Mouse (Mus musculus) MEL (cell line): ENCODE measurements around the gene Sparcl1. TPM values are rescaled to one million over a fixed set of nuclear protein-coding genes. Genes with fewer than 3 reads are reported as not detected.

ENCODE experiments used
- DNase-seq: peaks from one replicate; pipeline ENCODE4 v3.0.0; 2011; ENCODE audit warnings: low read depth, low spot score
- H3K27ac ChIP-seq: 2 replicates; pipeline ENCODE4 v1.5.1; 2012; ENCODE audit warnings: low read depth, mild to moderate bottlenecking, control low read depth, low read length, moderate library complexity; ENCODE audit not compliant: control insufficient read depth
- H3K27me3 ChIP-seq, 2 experiments: fragments of 150-350 bp in 1 of 2; sonication (generic) in 1 of 2; 2 replicates each; pipeline ENCODE4 v1.6.1; 2012; ENCODE audit warnings: low read length in 2 of 2, mild to moderate bottlenecking in 2 of 2, improper control_type of control experiment in 1 of 2, moderate library complexity in 1 of 2; ENCODE audit not compliant: insufficient read depth in 2 of 2, control insufficient read depth in 1 of 2
- H3K36me3 ChIP-seq, 2 experiments: 2 replicates each; pipeline ENCODE4 v1.6.1; 2012 to 2014; ENCODE audit warnings: low read length in 2 of 2, improper control_type of control experiment in 1 of 2, inconsistent platforms in 1 of 2, mild to moderate bottlenecking in 1 of 2; ENCODE audit not compliant: insufficient read depth in 2 of 2, control insufficient read depth in 1 of 2
- H3K4me1 ChIP-seq, 2 experiments: fragments of 150-350 bp in 1 of 2; sonication (generic) in 1 of 2; 2 replicates each; pipeline ENCODE4 v1.6.1; 2012; ENCODE audit warnings: low read length in 2 of 2, improper control_type of control experiment in 1 of 2, mild to moderate bottlenecking in 1 of 2; ENCODE audit not compliant: insufficient read depth in 2 of 2, control insufficient read depth in 1 of 2
- H3K4me3 ChIP-seq, 2 experiments: fragments of 150-350 bp in 1 of 2; sonication (generic) in 1 of 2; 2 replicates each; pipeline ENCODE4 v1.5.1; 2012; ENCODE audit warnings: low read depth in 2 of 2, low read length in 2 of 2, mild to moderate bottlenecking in 2 of 2, moderate library complexity in 2 of 2, control low read depth in 1 of 2, improper control_type of control experiment in 1 of 2; ENCODE audit not compliant: control insufficient read depth in 1 of 2, insufficient read depth in 1 of 2
- H3K79me2 ChIP-seq: 2 replicates; pipeline ENCODE4 v1.6.1; 2012; ENCODE audit warnings: mild to moderate bottlenecking, low read length, moderate library complexity; ENCODE audit not compliant: control insufficient read depth, poor library complexity, insufficient read depth
- H3K9ac ChIP-seq: 2 replicates; pipeline ENCODE4 v1.6.1; 2012; ENCODE audit warnings: low read depth, mild to moderate bottlenecking, control low read depth, low read length, moderate library complexity; ENCODE audit not compliant: control insufficient read depth, poor library complexity, severe bottlenecking
- H3K9me3 ChIP-seq: fragments of 150-350 bp; sonication (generic); replicated peaks from 2 replicates; pipeline ENCODE4 v1.6.1; 2012; ENCODE audit warnings: mild to moderate bottlenecking, low read length, improper control_type of control experiment, moderate library complexity; ENCODE audit not compliant: insufficient read depth
- CHD1 ChIP-seq: IDR thresholded peaks from 2 replicates; pipeline ENCODE4 v1.6.1; 2012; ENCODE audit warnings: low read depth, mild to moderate bottlenecking, inconsistent platforms, low read length, improper control_type of control experiment
- CTCF ChIP-seq, 3 experiments: IDR thresholded peaks in 2 of 3; conservative IDR thresholded peaks in 1 of 3; 2 replicates each; pipeline ENCODE4 v1.5.1; 2011 to 2012; ENCODE audit warnings: low read length in 3 of 3, low read depth in 2 of 3, mild to moderate bottlenecking in 2 of 3, improper control_type of control experiment in 1 of 3, inconsistent platforms in 1 of 3, mixed read lengths in 1 of 3, moderate library complexity in 1 of 3; ENCODE audit not compliant: control insufficient read depth in 1 of 3, insufficient read depth in 1 of 3, poor library complexity in 1 of 3, severe bottlenecking in 1 of 3
- E2F4 ChIP-seq: IDR thresholded peaks from 2 replicates; pipeline ENCODE4 v1.6.1; 2011; ENCODE audit warnings: low read depth, low read length, improper control_type of control experiment, borderline replicate concordance
- GABPA ChIP-seq: IDR thresholded peaks from 2 replicates; pipeline ENCODE4 v1.6.1; 2012; ENCODE audit warnings: low read depth, mild to moderate bottlenecking, inconsistent platforms, low read length, improper control_type of control experiment, moderate library complexity
- GATA1 ChIP-seq: IDR thresholded peaks from 2 replicates; pipeline ENCODE4 v1.6.1; 2011; ENCODE audit warnings: low read depth, low read length, improper control_type of control experiment
- HCFC1 ChIP-seq: IDR thresholded peaks from 2 replicates; pipeline ENCODE4 v1.6.1; 2012; ENCODE audit warnings: low read depth, mild to moderate bottlenecking, inconsistent platforms, low read length, improper control_type of control experiment, moderate library complexity
- MXI1 ChIP-seq: IDR thresholded peaks from 2 replicates; pipeline ENCODE4 v1.6.1; 2011; ENCODE audit warnings: mild to moderate bottlenecking, low read depth, low read length, improper control_type of control experiment
- MYC ChIP-seq: IDR thresholded peaks from 2 replicates; pipeline ENCODE4 v1.6.1; 2011; ENCODE audit warnings: low read depth, mild to moderate bottlenecking, low read length, improper control_type of control experiment, moderate library complexity
- NELFE ChIP-seq: IDR thresholded peaks from 2 replicates; pipeline ENCODE4 v1.6.1; 2011; ENCODE audit warnings: low read depth, low read length, improper control_type of control experiment
- POLR2AphosphoS5 ChIP-seq: IDR thresholded peaks from 2 replicates; pipeline ENCODE4 v1.6.1; 2012; ENCODE audit warnings: low read depth, borderline replicate concordance, mild to moderate bottlenecking, inconsistent platforms, low read length, moderate library complexity, mixed read lengths
- RCOR1 ChIP-seq: IDR thresholded peaks from 2 replicates; pipeline ENCODE4 v1.6.1; 2012; ENCODE audit warnings: low read depth, mild to moderate bottlenecking, inconsistent platforms, low read length, improper control_type of control experiment
- UBTF ChIP-seq: IDR thresholded peaks from 2 replicates; pipeline ENCODE4 v1.6.1; 2012; ENCODE audit warnings: low read depth, mild to moderate bottlenecking, inconsistent platforms, low read length, improper control_type of control experiment, moderate library complexity, borderline replicate concordance; ENCODE audit not compliant: insufficient read depth
- ZMIZ1 ChIP-seq: IDR thresholded peaks from 2 replicates; pipeline ENCODE4 v1.6.1; 2012; ENCODE audit warnings: low read depth, mild to moderate bottlenecking, inconsistent platforms, low read length, improper control_type of control experiment, moderate library complexity
- ZNF384 ChIP-seq: IDR thresholded peaks from 2 replicates; pipeline ENCODE4 v1.6.1; 2012; ENCODE audit warnings: low read depth, mild to moderate bottlenecking, inconsistent platforms, low read length, improper control_type of control experiment
- polyA plus RNA-seq, 2 experiments: library from polyadenylated mRNA; stranded (reverse) in 1 of 2; unstranded in 1 of 2; fragments of >175 nt in 1 of 2; fragments of >200 nt in 1 of 2; gene quantifications; 2 replicates each; pipeline versions ENCODE4 v1.2.1 to v1.2.4; 2012; ENCODE audit warnings: low replicate concordance in 2 of 2, low read depth in 1 of 2; ENCODE audit not compliant: insufficient read length in 2 of 2, insufficient read depth in 1 of 2, missing spikeins in 1 of 2
- total RNA-seq: library from RNA; depleted of rRNA; stranded (reverse); fragments of 300-350 nt; gene quantifications from 2 replicates; pipeline ENCODE4 v1.2.3, GENCODE M21; 2012

Sparcl1 gene
- total and polyA plus RNA-seq, 3 experiments, result not detected

DNA sequence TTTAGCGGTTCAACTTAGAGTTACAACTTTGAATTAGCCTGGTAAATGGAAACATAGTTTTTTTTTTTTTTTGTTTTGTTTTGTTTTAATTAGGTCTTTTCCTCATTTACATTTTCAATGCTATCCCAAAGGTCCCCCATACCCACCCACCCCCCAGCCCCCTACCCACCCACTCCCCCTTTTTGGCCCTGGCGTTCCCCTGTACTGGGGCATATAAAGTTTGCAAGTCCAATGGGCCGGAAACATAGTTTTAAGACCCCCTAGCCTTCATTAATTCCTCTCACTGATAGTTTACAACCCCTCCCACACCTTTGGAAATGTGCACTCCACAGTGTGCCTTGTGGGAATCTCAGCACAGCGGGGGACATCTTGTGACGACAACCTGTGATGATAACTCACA, 39.9 kb downstream of the Sparcl1 start:
- Histone ChIP-seq H3K36me3 (no peaks in the 10 kb centered on the region), H3K4me3 (no peak overlapping the region)

DNA sequence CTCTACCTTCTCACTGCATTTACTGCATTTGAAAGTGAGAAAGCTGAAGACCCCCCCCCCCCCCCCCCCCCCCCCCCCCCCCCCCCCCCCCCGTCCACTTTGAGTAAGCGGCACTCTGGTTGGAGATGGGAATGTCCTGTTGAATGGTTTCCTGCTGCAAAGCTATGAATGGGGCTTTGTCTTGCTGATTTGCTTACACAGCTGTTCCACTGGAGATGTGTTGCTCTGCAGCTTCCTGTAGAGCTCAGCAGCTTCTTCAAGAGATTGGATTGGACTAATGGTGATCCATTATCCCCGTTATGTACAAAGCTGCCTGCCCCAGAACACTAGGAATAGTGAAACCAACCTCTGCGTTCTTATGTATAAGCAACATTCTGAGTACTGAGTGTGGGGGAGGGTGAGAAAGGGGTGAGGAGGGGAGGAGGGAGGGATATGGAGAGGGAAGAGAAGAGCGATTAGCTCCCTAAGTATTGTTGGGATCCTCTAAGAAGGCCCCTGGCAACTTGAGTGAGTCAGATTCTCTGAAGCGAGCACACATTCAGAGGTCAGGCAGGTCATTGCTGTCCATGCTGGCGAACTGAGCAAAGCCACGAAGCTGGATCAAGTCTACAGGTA, 41.2 kb downstream of the Sparcl1 start:
- TF ChIP-seq ZNF384, result no peak
- no peak for TF ChIP-seq UBTF
- TF ChIP-seq E2F4, result no peak
- no peak for TF ChIP-seq GABPA
- TF ChIP-seq, all 39 proteins: peak for 0
- DNase-seq, result no peak
- Histone ChIP-seq H3K27ac (no peak overlapping the region), H3K4me1 (no peaks in the 10 kb centered on the region), H3K79me2 (no peaks in the 10 kb centered on the region), H3K9ac (no peak overlapping the region), H3K36me3 (no peaks in the 10 kb centered on the region), H3K4me3 (no peak overlapping the region), H3K9me3 (no peaks in the 10 kb centered on the region), H3K27me3 (no peaks in the 10 kb centered on the region)

More for the DNA sequence above, 39.9 kb downstream of the Sparcl1 start:
- no peaks in the 10 kb centered on the region for H3K79me2 ChIP-seq
- no peaks in the 10 kb centered on the region for H3K9me3 ChIP-seq
- no peaks in the 10 kb centered on the region for H3K4me1 ChIP-seq
- no peaks in the 10 kb centered on the region for H3K27me3 ChIP-seq
- H3K9ac ChIP-seq, result no peak overlapping the region
- TF ChIP-seq HCFC1, result no peak
- TF ChIP-seq CTCF (IDR thresholded peaks at IDR 0.05 in 2 of 3, conservative IDR thresholded peaks at IDR 0.05 in 1 of 3; ENCODE audit: control insufficient read depth in 1 of 3, insufficient read depth in 1 of 3, low read depth in 2 of 3, low read length in 3 of 3, poor library complexity in 1 of 3, severe bottlenecking in 1 of 3), result no peak
- TF ChIP-seq MYC, result no peak
- TF ChIP-seq POLR2AphosphoS5, result no peak
- TF ChIP-seq RCOR1, result no peak
- DNase-seq, result no peak
- no peak overlapping the region for H3K27ac ChIP-seq

DNA sequence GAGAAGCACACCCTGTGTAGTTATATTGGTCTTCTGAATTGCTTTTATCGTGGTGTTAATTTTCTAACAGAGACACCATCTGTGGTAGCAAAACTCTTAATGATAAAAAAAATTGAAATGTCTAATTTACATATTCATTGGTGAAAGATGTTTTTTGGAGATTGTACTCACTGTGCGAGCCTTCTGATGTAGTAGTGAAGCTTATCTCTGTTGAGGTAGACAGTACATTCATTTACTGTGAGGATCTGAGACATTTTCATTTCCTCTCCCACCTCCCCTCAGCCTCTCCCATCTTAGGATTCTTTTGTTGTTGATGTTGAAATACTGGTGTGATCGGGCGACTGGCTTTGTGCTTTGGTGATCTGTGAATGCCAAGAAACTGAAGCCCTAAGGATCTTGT, 42.5 kb downstream of the Sparcl1 start:
- no peak for TF ChIP-seq MYC
- TF ChIP-seq CTCF (IDR thresholded peaks at IDR 0.05 in 2 of 3, conservative IDR thresholded peaks at IDR 0.05 in 1 of 3; ENCODE audit: control insufficient read depth in 1 of 3, insufficient read depth in 1 of 3, low read depth in 2 of 3, low read length in 3 of 3, poor library complexity in 1 of 3, severe bottlenecking in 1 of 3), result no peak
- TF ChIP-seq NELFE, result no peak
- TF ChIP-seq UBTF, result no peak
- TF ChIP-seq RCOR1, result no peak
- peak; percentile 10; the same call in 1 of the 2 replicates for TF ChIP-seq GATA1
- no peak for TF ChIP-seq CHD1
- no peak for TF ChIP-seq ZMIZ1
- no peak for TF ChIP-seq MXI1
- H3K79me2 ChIP-seq, result no peaks in the 10 kb centered on the region
- no peak overlapping the region for H3K27ac ChIP-seq
- no peaks in the 10 kb centered on the region for H3K4me1 ChIP-seq
- no peaks in the 10 kb centered on the region for H3K36me3 ChIP-seq
- no peak for DNase-seq
- H3K9me3 ChIP-seq, result no peaks in the 10 kb centered on the region
- H3K4me3 ChIP-seq, result no peak overlapping the region
- H3K9ac ChIP-seq, result no peak overlapping the region
- no peaks in the 10 kb centered on the region for H3K27me3 ChIP-seq
